Mouse (Mus musculus) liver, adult 2 months (tissue): ENCODE measurements around the gene Hdac7. TPM values are rescaled to one million over a fixed set of nuclear protein-coding genes. Genes with fewer than 3 reads are reported as not detected.

Experiments
- DNase-seq: peaks from one replicate; pipeline ENCODE4 v3.0.0-alpha.2; 2011; ENCODE audit warnings: low read depth, low spot score; ENCODE audit errors: extremely low read depth
- H3K27ac ChIP-seq: fragments of 200-500 bp; replicated peaks from 2 replicates; pipeline ENCODE4 v1.5.1; 2012; ENCODE audit warnings: low read depth, mild to moderate bottlenecking, control low read depth, inconsistent platforms, low read length; ENCODE audit not compliant: insufficient read depth
- H3K27me3 ChIP-seq: fragments of 200-500 bp; 2 replicates; pipeline ENCODE4 v1.6.1; 2012; ENCODE audit warnings: mild to moderate bottlenecking, moderate library complexity, low read length, inconsistent platforms; ENCODE audit not compliant: control insufficient read depth, insufficient read depth
- H3K36me3 ChIP-seq: fragments of 200-500 bp; 2 replicates; pipeline ENCODE4 v1.6.1; 2012; ENCODE audit warnings: low read length, inconsistent platforms; ENCODE audit not compliant: control insufficient read depth, insufficient read depth
- H3K4me1 ChIP-seq: fragments of 200-500 bp; 2 replicates; pipeline ENCODE4 v1.6.1; 2011; ENCODE audit warnings: low read length; ENCODE audit not compliant: control insufficient read depth, insufficient read depth
- H3K4me3 ChIP-seq: fragments of 200-500 bp; 2 replicates; pipeline ENCODE4 v1.5.1; 2011; ENCODE audit warnings: low read depth, mild to moderate bottlenecking, control low read depth, low read length, moderate library complexity; ENCODE audit not compliant: insufficient read depth
- H3K79me2 ChIP-seq: fragments of 200-500 bp; 2 replicates; pipeline ENCODE4 v1.6.1; 2012; ENCODE audit warnings: inconsistent platforms, mild to moderate bottlenecking, low read length, moderate library complexity; ENCODE audit not compliant: control insufficient read depth, insufficient read depth
- H3K9ac ChIP-seq: fragments of 200-500 bp; 2 replicates; pipeline ENCODE4 v1.6.1; 2012; ENCODE audit warnings: low read depth, mild to moderate bottlenecking, control low read depth, inconsistent platforms, low read length
- CTCF ChIP-seq: fragments of 200-500 bp; IDR thresholded peaks from 2 replicates; pipeline ENCODE4 v1.5.1; 2011; ENCODE audit warnings: low read depth, low read length, control low read depth
- POLR2A ChIP-seq: fragments of 200-500 bp; IDR thresholded peaks from 2 replicates; pipeline ENCODE4 v1.6.1; 2011; ENCODE audit warnings: low read length, control low read depth; ENCODE audit not compliant: insufficient read depth; ENCODE audit errors: extremely low read depth
- WGBS: fragments of 180-500 bp; shearing (Covaris S2); methylation state at CpG from one replicate; pipeline ENCODE4 v1.1.7; 2018; 5-methylcytosine and 5-hydroxymethylcytosine counted together
- polyA plus RNA-seq: library from polyadenylated mRNA; depleted of rRNA; stranded (reverse); fragments of >200 nt; gene quantifications from 2 replicates; pipeline ENCODE4 v1.2.3, GENCODE M21; 2012
- total RNA-seq: library from RNA; depleted of rRNA; stranded (reverse); fragments of >200 nt; gene quantifications from 2 replicates; pipeline ENCODE4 v1.2.3, GENCODE M21; 2014

The Hdac7 gene
- total and polyA plus RNA-seq, 2 experiments, result 2.5 to 9.5 TPM

- H3K79me2 ChIP-seq, result peaks cover 8% of the 10 kb centered on the region; the same call in 1 of the 2 replicates
- WGBS, result 76% methylated on average over 6 of the region's 6 CpGs
- no peak overlapping the region for H3K9ac ChIP-seq
- H3K4me3 ChIP-seq, result no peak overlapping the region
- no peaks in the 10 kb centered on the region for H3K27me3 ChIP-seq
- peaks cover 11% of the 10 kb centered on the region for H3K4me1 ChIP-seq
- DNase-seq, result no peak
- TF ChIP-seq CTCF (no peak), POLR2A (no peak)
- no peaks in the 10 kb centered on the region for H3K36me3 ChIP-seq
- peak overlapping the region; percentile 39; the same call in 1 of the 2 replicates for H3K27ac ChIP-seq
Measured at GRCm38 (mm10) chr15:97821983-97822363, 22.3 kb downstream of the Hdac7 start.

DNA sequence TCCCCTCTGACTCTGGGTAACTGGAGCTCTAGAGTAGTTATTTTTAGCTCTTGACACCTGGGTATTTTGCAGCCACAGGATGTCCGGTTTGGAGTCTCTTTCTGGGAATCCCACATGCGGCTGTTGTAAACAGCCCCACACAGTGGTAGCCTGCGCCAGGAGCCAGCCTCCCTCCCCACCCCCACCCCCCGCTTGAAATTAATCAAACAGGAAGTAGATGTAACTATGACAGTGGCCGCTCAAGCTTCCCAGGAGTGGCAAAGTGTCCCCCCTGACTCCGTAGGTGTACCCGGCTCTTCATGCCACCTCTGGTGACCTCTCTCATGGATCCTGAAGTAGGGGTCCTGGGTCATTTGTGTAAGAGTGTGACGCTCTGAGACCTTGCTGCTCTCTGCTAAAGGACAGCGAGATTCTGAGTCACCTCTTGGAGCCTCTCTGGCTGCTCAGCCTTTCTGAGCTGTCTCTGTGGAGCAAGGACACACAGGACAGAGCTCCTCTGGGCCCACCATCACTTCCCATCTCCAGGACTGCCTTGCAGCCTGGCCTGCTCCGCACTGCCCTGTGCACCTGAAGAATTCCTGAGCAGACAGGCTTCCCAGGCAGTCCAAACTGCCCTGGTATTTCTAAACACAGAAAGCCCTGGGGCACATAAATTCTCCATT, 22.9 kb downstream of the Hdac7 start:
- Histone ChIP-seq H3K79me2 (peaks cover 7% of the 10 kb centered on the region; the same call in 1 of the 2 replicates), H3K27ac (peak overlapping the region; percentile 39), H3K9ac (no peak overlapping the region), H3K4me3 (no peak overlapping the region), H3K27me3 (no peaks in the 10 kb centered on the region), H3K36me3 (no peaks in the 10 kb centered on the region), H3K4me1 (peaks cover 10% of the 10 kb centered on the region)
- DNase-seq, result peak; percentile 23
- TF ChIP-seq POLR2A (no peak), CTCF (0 out of 2 replicates have a peak, but pooled peaks have one; percentile 4)
- 46% methylated on average over 10 of the region's 10 CpGs for WGBS

DNA sequence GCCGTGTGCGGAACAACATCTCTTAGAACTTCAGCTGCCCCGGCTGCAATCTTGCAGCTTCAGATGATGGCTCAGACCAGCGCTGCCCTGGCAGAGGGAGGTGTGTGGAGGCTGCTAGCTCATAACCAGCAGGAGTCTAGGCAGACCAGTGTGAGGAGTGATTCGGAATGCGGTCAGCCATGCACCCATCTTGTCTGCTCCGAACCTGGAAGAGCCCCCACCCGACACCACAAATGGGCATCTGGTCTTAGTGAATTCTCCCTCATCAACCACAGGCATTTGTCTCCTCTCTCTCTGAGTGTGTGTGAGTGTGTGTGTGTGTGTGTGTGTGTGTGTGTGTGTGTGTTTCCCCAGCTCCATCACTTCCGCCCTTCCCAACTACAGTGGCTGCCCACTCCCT, 24.4 kb downstream of the Hdac7 start:
- peaks cover 10% of the 10 kb centered on the region for H3K4me1 ChIP-seq

DNA sequence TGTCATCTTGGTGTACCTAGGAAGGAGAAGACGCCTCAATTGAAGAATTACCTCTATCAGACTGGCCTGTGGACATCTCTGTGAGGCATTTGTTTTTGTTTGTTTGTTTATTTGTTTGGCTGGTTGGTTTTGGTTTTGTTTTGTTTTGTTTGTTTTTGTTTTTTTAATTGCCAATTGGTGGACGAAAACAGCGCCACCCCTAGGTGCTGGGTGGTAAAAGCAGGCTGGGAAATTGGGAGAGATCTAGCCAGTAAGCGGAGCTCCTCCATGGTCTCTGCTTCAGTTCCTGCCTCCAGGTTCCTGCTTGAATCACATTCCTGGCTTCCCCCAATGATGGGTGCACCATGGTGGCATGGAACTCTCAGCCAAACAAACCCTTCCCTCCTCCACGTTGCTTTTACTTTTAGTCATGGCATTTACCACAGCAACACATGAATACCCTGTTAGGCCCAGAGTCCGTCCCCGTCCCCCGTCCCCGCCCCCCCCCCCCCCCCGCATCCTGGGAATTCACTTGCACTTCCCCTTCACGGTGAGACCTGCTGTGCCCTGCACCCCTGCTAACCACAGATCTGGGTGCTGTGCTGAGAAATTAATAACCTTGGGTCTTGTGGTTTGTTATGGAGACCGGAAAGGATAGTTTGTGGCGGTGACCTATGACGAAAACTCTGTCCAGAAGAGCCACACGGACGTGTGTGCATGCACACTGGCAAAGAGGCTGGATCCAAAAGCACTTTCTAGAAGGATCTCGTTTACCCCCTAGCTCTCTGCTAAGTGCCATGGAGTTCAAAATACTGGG, 27.9 kb downstream of the Hdac7 start:
- Histone ChIP-seq H3K4me1 (no peaks in the 10 kb centered on the region; the same call in 1 of the 2 replicates), H3K9ac (no peak overlapping the region), H3K79me2 (no peaks in the 10 kb centered on the region; the same call in 1 of the 2 replicates), H3K36me3 (no peaks in the 10 kb centered on the region), H3K4me3 (no peak overlapping the region), H3K27me3 (no peaks in the 10 kb centered on the region), H3K27ac (no peak overlapping the region)
- DNase-seq, result no peak
- 83% methylated on average over 17 of the region's 17 CpGs for WGBS
- no peak for TF ChIP-seq POLR2A
- no peak for TF ChIP-seq CTCF

More for the DNA sequence above, 24.4 kb downstream of the Hdac7 start:
- TF ChIP-seq POLR2A (no peak), CTCF (no peak)
- no peaks in the 10 kb centered on the region for H3K36me3 ChIP-seq
- no peak overlapping the region for H3K4me3 ChIP-seq
- no peak for DNase-seq
- peaks cover 5% of the 10 kb centered on the region; the same call in 1 of the 2 replicates for H3K79me2 ChIP-seq
- H3K27ac ChIP-seq, result no peak overlapping the region
- H3K27me3 ChIP-seq, result no peaks in the 10 kb centered on the region
- H3K9ac ChIP-seq, result no peak overlapping the region
- WGBS, result 82% methylated on average over 9 of the region's 9 CpGs

- TF ChIP-seq POLR2A, result no peak
- TF ChIP-seq CTCF, result no peak
- Histone ChIP-seq H3K9ac (no peak overlapping the region), H3K4me3 (no peak overlapping the region), H3K36me3 (no peaks in the 10 kb centered on the region), H3K27me3 (no peaks in the 10 kb centered on the region), H3K4me1 (no peaks in the 10 kb centered on the region; the same call in 1 of the 2 replicates), H3K79me2 (no peaks in the 10 kb centered on the region; the same call in 1 of the 2 replicates), H3K27ac (no peak overlapping the region)
- 91% methylated on average over 4 of the region's 4 CpGs for WGBS
- no peak for DNase-seq
Measured at GRCm38 (mm10) chr15:97815254-97815653, 29.0 kb downstream of the Hdac7 start.
